In genomic region chr1:40355904-40356521, GRCm38 (mm10) we compare ENCODE assay signal across 17 mouse cellular contexts. TPM values are rescaled to one million over a fixed set of nuclear protein-coding genes. Genes with fewer than 3 reads are reported as not detected.
DNase-seq lines count a peak whose midpoint lies in the region; ATAC-seq and TF ChIP-seq lines count a peak whose summit lies in the region.
"Had no signal": no experiment of that assay in that cellular context is flagged by ENCODE, and none has a peak within 500 bp of the region (broad histone marks: within the 10 kb centered on the region; RNA-seq: fewer than 3 reads in every experiment).

No protein-coding gene starts in this region.

- no peak overlapping the region for H3K4me3 ChIP-seq in heart, embryonic 16.5 days (ENCODE audit: low read length)
- no peak overlapping the region for H3K4me3 ChIP-seq in CH12.LX (replicated peaks in 1 of 3; ENCODE audit: low read depth in 2 of 3, low read length in 2 of 3, poor library complexity in 1 of 3)
- H3K4me3 ChIP-seq in thymus, adult 2 months (ENCODE audit: control insufficient read depth, insufficient read depth, low read length) = no peak overlapping the region
- no peak overlapping the region for H3K4me3 ChIP-seq in forebrain, embryonic 15.5 days
- H3K4me3 ChIP-seq: embryonic facial prominence, embryonic 10.5 days; forebrain, embryonic 13.5 days; megakaryocyte, embryonic 14.5 days; neural tube, embryonic 13.5 days had no signal

- TF ChIP-seq CTCF in CH12.LX (conservative IDR thresholded peaks at IDR 0.05 in 1 of 2, IDR thresholded peaks at IDR 0.05 in 1 of 2; ENCODE audit: low read depth in 2 of 2, low read length in 2 of 2) = no peak
- TF ChIP-seq CTCF in thymus, adult 2 months (IDR thresholded peaks at IDR 0.05; ENCODE audit: borderline replicate concordance, control insufficient read depth, extremely low read depth, insufficient read depth, low read length, poor library complexity) = no peak

- TF ChIP-seq RAD21 in CH12.LX (IDR thresholded peaks at IDR 0.05; ENCODE audit: low read depth, low read length) = no peak

- DNase-seq in heart, adult 8-10 months (ENCODE audit: low spot score) = no peak
- DNase-seq in CH12.LX (ENCODE audit: extremely low read depth) = peak; percentile 18
- DNase-seq in lung, postnatal 36 days = peak; percentile 54
- no peak for DNase-seq in thymus, adult 2 months
- no peak for DNase-seq in left cerebral cortex, postnatal 25 days (ENCODE audit: low spot score in 2 of 2)
- DNase-seq: adrenal gland, postnatal 10 days; cerebellum, adult 2 months; kidney, adult 8-10 months; right cerebral cortex, postnatal 14 days had no signal

- intact Hi-C loops in left cerebral cortex, postnatal 25 days (cut with DNase I) = loop anchor here (10.0 kb wide), 1 partner anchor 121 kb away; no protein-coding TSS in a partner anchor

- WGBS in heart, embryonic 16.5 days = 39% methylated on average over 10 of the region's 10 CpGs
- WGBS in thymus, adult 2 months = 9% methylated on average over 10 of the region's 10 CpGs
- WGBS in forebrain, embryonic 15.5 days = 89% methylated on average over 10 of the region's 10 CpGs

- no peaks in the 10 kb centered on the region for H3K79me2 ChIP-seq in CH12.LX (replicated peaks; ENCODE audit: control insufficient read depth, extremely low read depth, insufficient read depth, poor library complexity, severe bottlenecking)

- TF ChIP-seq EP300 in CH12.LX (IDR thresholded peaks at IDR 0.05; ENCODE audit: low read length) = no peak

- H3K4me2 ChIP-seq in heart, embryonic 16.5 days (ENCODE audit: low read depth, low read length) = no peak overlapping the region
- no peak overlapping the region for H3K4me2 ChIP-seq in CH12.LX (ENCODE audit: insufficient read depth, low read depth, poor library complexity, severe bottlenecking)
- H3K4me2 ChIP-seq in forebrain, embryonic 15.5 days (replicated peaks) = no peak overlapping the region
- H3K4me2 ChIP-seq: forebrain, embryonic 13.5 days; hindbrain, embryonic 14.5 days; neural tube, embryonic 13.5 days had no signal

- H3K4me1 ChIP-seq in heart, embryonic 16.5 days (ENCODE audit: control insufficient read depth, insufficient read depth, low read length) = peaks cover 4% of the 10 kb centered on the region; the same call in 1 of the 2 replicates
- H3K4me1 ChIP-seq in CH12.LX (ENCODE audit: control insufficient read depth in 1 of 2, insufficient read depth in 2 of 2) = peaks cover 3 to 41% of the 10 kb centered on the region in 2 experiments; a peak in 3 of 4 replicates
- no peaks in the 10 kb centered on the region for H3K4me1 ChIP-seq in thymus, adult 2 months (replicated peaks; ENCODE audit: control insufficient read depth, insufficient read depth, low read length)
- H3K4me1 ChIP-seq in forebrain, embryonic 15.5 days = no peaks in the 10 kb centered on the region
- H3K4me1 ChIP-seq: forebrain, embryonic 13.5 days; neural tube, embryonic 13.5 days had no signal

- dilution Hi-C loops in CH12.LX (cut with MboI; ENCODE audit: extremely low pct_ligation_motif_present, extremely low pct_unique_long_range_greater_than_20kb, low sequenced_read_pairs) = no loop called here

- H3K36me3 ChIP-seq in heart, embryonic 16.5 days (ENCODE audit: control insufficient read depth, insufficient read depth) = no peaks in the 10 kb centered on the region
- no peaks in the 10 kb centered on the region for H3K36me3 ChIP-seq in CH12.LX (replicated peaks in 1 of 2; ENCODE audit: control insufficient read depth in 1 of 2, insufficient read depth in 1 of 2, low read length in 1 of 2)
- H3K36me3 ChIP-seq in thymus, adult 2 months (ENCODE audit: control insufficient read depth, insufficient read depth, low read length) = no peaks in the 10 kb centered on the region
- H3K36me3 ChIP-seq in forebrain, embryonic 15.5 days = no peaks in the 10 kb centered on the region
- H3K36me3 ChIP-seq: embryonic facial prominence, embryonic 10.5 days; neural tube, embryonic 13.5 days had no signal

- in situ Hi-C loops in CH12.LX (cut with MboI; ENCODE audit: low pct_ligation_motif_present, low pct_unique_long_range_greater_than_20kb, low sequenced_read_pairs) = no loop called here

- no peak overlapping the region for H3K9ac ChIP-seq in heart, embryonic 16.5 days (ENCODE audit: low read length)
- no peak overlapping the region for H3K9ac ChIP-seq in CH12.LX (ENCODE audit: insufficient read depth, low read depth)
- H3K9ac ChIP-seq in forebrain, embryonic 15.5 days (replicated peaks) = no peak overlapping the region
- H3K9ac ChIP-seq: forebrain, embryonic 13.5 days; hindbrain, embryonic 14.5 days; neural tube, embryonic 13.5 days had no signal

- H3K9me3 ChIP-seq in heart, embryonic 16.5 days (replicated peaks; ENCODE audit: control insufficient read depth, low read length) = no peaks in the 10 kb centered on the region
- no peaks in the 10 kb centered on the region for H3K9me3 ChIP-seq in CH12.LX (replicated peaks; ENCODE audit: low read length)
- no peaks in the 10 kb centered on the region for H3K9me3 ChIP-seq in forebrain, embryonic 15.5 days
- H3K9me3 ChIP-seq: embryonic facial prominence, embryonic 10.5 days; forebrain, embryonic 13.5 days; megakaryocyte, embryonic 14.5 days; neural tube, embryonic 13.5 days had no signal

- ATAC-seq in heart, embryonic 16.5 days (replicated peaks; ENCODE audit: extremely low read depth, insufficient read depth, low FRiP score) = 0 out of 2 replicates have a peak, but pooled peaks have one; percentile 45
- ATAC-seq in granulocyte monocyte progenitor cell, adult 5-6 weeks (replicated peaks; ENCODE audit: poor library complexity, severe bottlenecking) = peak; percentile 86
- no peak for ATAC-seq in forebrain, embryonic 15.5 days (replicated peaks)
- ATAC-seq: forebrain, embryonic 13.5 days had no signal

- no peak for TF ChIP-seq POLR2A in CH12.LX (IDR thresholded peaks at IDR 0.05; ENCODE audit: low read depth, low read length)
- TF ChIP-seq POLR2A in thymus, adult 2 months (IDR thresholded peaks at IDR 0.05; ENCODE audit: control insufficient read depth, extremely low read depth, insufficient read depth, low read length, poor library complexity) = no peak

- no peak overlapping the region for H3K27ac ChIP-seq in heart, embryonic 16.5 days (ENCODE audit: low read length)
- no peak overlapping the region for H3K27ac ChIP-seq in CH12.LX (ENCODE audit: insufficient read depth, low read depth)
- no peak overlapping the region for H3K27ac ChIP-seq in thymus, adult 2 months (ENCODE audit: control insufficient read depth, insufficient read depth, low read length)
- H3K27ac ChIP-seq in forebrain, embryonic 15.5 days (replicated peaks) = no peak overlapping the region
- H3K27ac ChIP-seq: embryonic facial prominence, embryonic 10.5 days; forebrain, embryonic 13.5 days; hindbrain, embryonic 14.5 days; neural tube, embryonic 13.5 days had no signal

- H3K27me3 ChIP-seq in heart, embryonic 16.5 days (ENCODE audit: control insufficient read depth, insufficient read depth, low read length) = no peaks in the 10 kb centered on the region
- H3K27me3 ChIP-seq in CH12.LX (replicated peaks) = no peaks in the 10 kb centered on the region
- no peaks in the 10 kb centered on the region for H3K27me3 ChIP-seq in thymus, adult 2 months (ENCODE audit: control insufficient read depth, insufficient read depth, low read length)
- H3K27me3 ChIP-seq in forebrain, embryonic 15.5 days = no peaks in the 10 kb centered on the region
- H3K27me3 ChIP-seq: forebrain, embryonic 13.5 days; megakaryocyte, embryonic 14.5 days; neural tube, embryonic 13.5 days had no signal

TF ChIP-seq in CH12.LX, 34 proteins besides CTCF, POLR2A, EP300 and RAD21:
- TF ChIP-seq GABPA (IDR thresholded peaks at IDR 0.05; ENCODE audit: insufficient replicate concordance, low read depth, low read length) (no peak), NRF1 (IDR thresholded peaks at IDR 0.05; ENCODE audit: low read depth, low read length) (no peak), MXI1 (IDR thresholded peaks at IDR 0.05; ENCODE audit: low read depth, low read length) (no peak), MEF2A (IDR thresholded peaks at IDR 0.05; ENCODE audit: borderline replicate concordance, low read depth, low read length) (no peak), JUND (conservative IDR thresholded peaks at IDR 0.05; ENCODE audit: low read depth, low read length) (no peak), HCFC1 (IDR thresholded peaks at IDR 0.05; ENCODE audit: low read depth, low read length) (no peak), RCOR1 (conservative IDR thresholded peaks at IDR 0.05; ENCODE audit: low read depth, low read length) (no peak), PAX5 (IDR thresholded peaks at IDR 0.05; ENCODE audit: low read length) (no peak), MAFK (IDR thresholded peaks at IDR 0.05; ENCODE audit: insufficient replicate concordance, low read length) (no peak), IRF4 (IDR thresholded peaks at IDR 0.05; ENCODE audit: low read depth, low read length) (no peak), ZMIZ1 (IDR thresholded peaks at IDR 0.05; ENCODE audit: low read depth, low read length) (no peak), POLR2AphosphoS2 (IDR thresholded peaks at IDR 0.05; ENCODE audit: low read depth, low read length) (no peak), ZKSCAN1 (IDR thresholded peaks at IDR 0.05; ENCODE audit: borderline replicate concordance, low read depth, low read length) (no peak)

RNA-seq across cellular contexts. Expression of gene Il1rl2, which starts 31.6 kb away (rescaled TPM):
- polyA plus RNA-seq in heart, embryonic 16.5 days (2015; fragmentation: Nextera tagmentation; extraction: Ambion mirVana) = 5.2 and 5.4 TPM in 2 replicates
- 1 to 10 TPM in 2 of 4 experiments, under 1 TPM in 2; 0.60 to 1.7 (median 1.2) TPM for total RNA-seq in heart, adult 8-10 months (2022)
- not detected in 2 replicates for total RNA-seq in CH12.LX (2012; rRNA removed)
- not detected in 2 replicates for total RNA-seq in CH12.LX (2014; rRNA removed)
- polyA plus RNA-seq in CH12.LX (2012; ENCODE audit: insufficient read length, low read depth) = not detected in 2 replicates
- 13.4 and 14.5 TPM in 2 replicates for total RNA-seq in granulocyte monocyte progenitor cell, adult 5-6 weeks (2014; fragmentation: Nextera tagmentation)
- 8.7 and 10.8 TPM in 2 replicates for total RNA-seq in granulocyte monocyte progenitor cell, adult 5-6 weeks (2017)
- 5.5 and 7.3 TPM in 2 replicates for polyA plus RNA-seq in thymus, adult 2 months (2012; rRNA removed)
- under 1 TPM; 0.46 to 0.73 TPM for total RNA-seq in left cerebral cortex, postnatal 25 days (2021)
- 0.80 and 1.1 TPM in 2 replicates for polyA plus RNA-seq in forebrain, embryonic 15.5 days (2015; fragmentation: Nextera tagmentation; extraction: Ambion mirVana)

Comparison
In these comparisons a context has a peak if more than half of its experiments do, and no peak if none do; other contexts are left out.
1. DNase-seq: peak in CH12.LX (single experiment) and lung, postnatal 36 days (single experiment); none in heart, adult 8-10 months (single experiment), thymus, adult 2 months (single experiment) and left cerebral cortex, postnatal 25 days (0 of 2).